8 mouse cellular contexts compared by ENCODE assay signal in the genomic region with DNA sequence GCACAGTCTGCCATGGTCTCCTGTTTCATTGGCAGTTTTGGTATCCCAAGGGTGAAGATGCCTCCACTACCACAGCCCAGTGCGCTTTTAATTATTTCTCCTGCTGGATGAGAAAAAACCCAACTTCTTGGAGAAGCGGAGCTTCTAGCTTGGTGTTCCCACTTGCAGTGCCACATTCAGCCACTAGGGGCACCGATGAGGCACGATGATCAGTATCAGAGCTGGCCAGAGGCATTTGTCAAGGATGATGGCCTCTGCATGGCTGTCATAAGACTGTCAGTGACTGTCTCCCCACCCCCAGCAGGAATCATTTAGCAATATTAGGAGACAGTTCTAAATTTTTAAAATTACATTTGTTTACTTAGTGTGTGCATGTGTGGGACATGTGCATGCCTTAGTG. TPM values are rescaled to one million over a fixed set of nuclear protein-coding genes. Genes with fewer than 3 reads are reported as not detected.
DNase-seq lines count a peak whose midpoint lies in the region; ATAC-seq lines count a peak whose summit lies in the region.

No protein-coding gene starts in this region.

- peak overlapping the region; percentile 69; the same call in 1 of the 2 replicates for H3K27ac ChIP-seq in embryonic facial prominence, embryonic 14.5 days (replicated peaks; ENCODE audit: low read depth, low read length)
- H3K27ac ChIP-seq in liver, embryonic 12.5 days = peak overlapping the region; percentile 62
- H3K27ac ChIP-seq in stomach, embryonic 15.5 days = peak overlapping the region; percentile 83

- no peak overlapping the region for H3K4me3 ChIP-seq in embryonic facial prominence, embryonic 14.5 days (ENCODE audit: low read depth, low read length)
- no peak overlapping the region for H3K4me3 ChIP-seq in liver, embryonic 12.5 days
- no peak overlapping the region for H3K4me3 ChIP-seq in stomach, embryonic 15.5 days (replicated peaks)

- ATAC-seq in embryonic facial prominence, embryonic 14.5 days (ENCODE audit: low read depth) = 0 out of 2 replicates have a peak, but pooled peaks have one; percentile 28
- ATAC-seq in liver, embryonic 12.5 days = peak; percentile 69
- peak; percentile 50; the same call in 1 of the 2 replicates for ATAC-seq in stomach, embryonic 15.5 days (ENCODE audit: insufficient read depth, low FRiP score, low read depth)

- WGBS in embryonic facial prominence, embryonic 14.5 days = 14% methylated on average over 4 of the region's 4 CpGs
- WGBS in liver, embryonic 12.5 days (ENCODE audit: insufficient replicate concordance) = 17% methylated on average over 4 of the region's 4 CpGs
- 24% methylated on average over 4 of the region's 4 CpGs for WGBS in stomach, embryonic 15.5 days

- no peaks in the 10 kb centered on the region for H3K9me3 ChIP-seq in embryonic facial prominence, embryonic 14.5 days (ENCODE audit: control insufficient read depth, low read length)
- H3K9me3 ChIP-seq in liver, embryonic 12.5 days (replicated peaks) = no peaks in the 10 kb centered on the region
- H3K9me3 ChIP-seq in stomach, embryonic 15.5 days = no peaks in the 10 kb centered on the region

- H3K36me3 ChIP-seq in embryonic facial prominence, embryonic 14.5 days (ENCODE audit: control insufficient read depth, insufficient read depth, low read length) = no peaks in the 10 kb centered on the region
- H3K36me3 ChIP-seq in liver, embryonic 12.5 days = no peaks in the 10 kb centered on the region
- H3K36me3 ChIP-seq in stomach, embryonic 15.5 days = no peaks in the 10 kb centered on the region

- H3K27me3 ChIP-seq in embryonic facial prominence, embryonic 14.5 days (replicated peaks; ENCODE audit: control insufficient read depth, insufficient read depth, low read length) = no peaks in the 10 kb centered on the region
- 0 out of 2 replicates have a peak, but pooled peaks cover 11% of the 10 kb centered on the region for H3K27me3 ChIP-seq in liver, embryonic 12.5 days (replicated peaks)
- no peaks in the 10 kb centered on the region for H3K27me3 ChIP-seq in stomach, embryonic 15.5 days (replicated peaks)

- peak; percentile 86 for DNase-seq in B cell, adult 2 months
- peak; percentile 75 to 81 for DNase-seq in adrenal gland, postnatal 4 days (ENCODE audit: low spot score in 2 of 2)
- peak; percentile 70 for DNase-seq in embryonic facial prominence, embryonic 14.5 days (ENCODE audit: low spot score)
- DNase-seq in heart, adult 9 months (ENCODE audit: low spot score in 2 of 2) = peak; percentile 31 to 80
- peak; percentile 93 for DNase-seq in kidney, postnatal 10 days
- peak; percentile 83 for DNase-seq in neural tube, embryonic 10.5 days (ENCODE audit: extremely low spot score, low spot score)

- no peak overlapping the region for H3K9ac ChIP-seq in embryonic facial prominence, embryonic 14.5 days (ENCODE audit: low read depth, low read length)
- no peak overlapping the region for H3K9ac ChIP-seq in liver, embryonic 12.5 days
- H3K9ac ChIP-seq in stomach, embryonic 15.5 days = no peak overlapping the region

- H3K4me2 ChIP-seq in embryonic facial prominence, embryonic 14.5 days (ENCODE audit: low read depth, low read length) = no peak overlapping the region
- H3K4me2 ChIP-seq in liver, embryonic 12.5 days = no peak overlapping the region
- H3K4me2 ChIP-seq in stomach, embryonic 15.5 days = no peak overlapping the region

- peaks cover 16% of the 10 kb centered on the region for H3K4me1 ChIP-seq in embryonic facial prominence, embryonic 14.5 days (ENCODE audit: control insufficient read depth, insufficient read depth, low read length)
- H3K4me1 ChIP-seq in liver, embryonic 12.5 days = peaks cover 41% of the 10 kb centered on the region
- H3K4me1 ChIP-seq in stomach, embryonic 15.5 days = peaks cover 20% of the 10 kb centered on the region

RNA-seq across cellular contexts. Expression of a gene that starts 28.8 kb away (rescaled TPM):
- total RNA-seq in adrenal gland, postnatal 4 days (2021) = 1 to 10 TPM in 1 of 2 experiments, under 1 TPM in 1; 0.99 to 1.1 TPM
- polyA plus RNA-seq in embryonic facial prominence, embryonic 14.5 days (2014; fragmentation: Nextera tagmentation; extraction: Ambion mirVana) = 37.1 and 74.1 TPM in 2 replicates
- polyA plus RNA-seq in liver, embryonic 12.5 days (2016; fragmentation: Nextera tagmentation; extraction: Ambion mirVana) = 0.13 TPM in 2 replicates
- polyA plus RNA-seq in stomach, embryonic 15.5 days (2015; fragmentation: Nextera tagmentation; extraction: Ambion mirVana) = 30.9 and 104 TPM in 2 replicates

Comparison
In these comparisons a context has a peak if more than half of its experiments do, and no peak if none do; other contexts are left out.
1. RNA of a gene that starts 28.8 kb away (polyA plus RNA-seq): 30.9 to 104 TPM in stomach, embryonic 15.5 days and 37.1 to 74.1 TPM in embryonic facial prominence, embryonic 14.5 days; 0.13 TPM in liver, embryonic 12.5 days; every median in the first group is over 10 times any median in the second.
2. Peak in every context shown above with its lines, with median percentiles within 50 percentile points of each other: DNase-seq, ATAC-seq and H3K27ac ChIP-seq.